Mouse (Mus musculus): ENCODE results near the gene 2310057N15Rik.
"Not testable (repeated sequence)": the region's sequence is repeated elsewhere in the genome, so short reads cannot be mapped to it uniquely, and the experiment has no call there.

The 2310057N15Rik gene

GRCm38 (mm10) chr16:88774106-88774505 is at the start of gene 2310057N15Rik:
2310057N15Rik (minus strand) TSS chr16:88774206.
- DNase-seq (ENCODE audit: low spot score in 2 of 2) = no peak

GRCm38 (mm10) chr16:88823736-88824135 is 49.7 kb upstream of the 2310057N15Rik start:
- DNase-seq (ENCODE audit: low spot score in 2 of 2) = no peak

GRCm38 (mm10) chr16:88820066-88820465 is 46.1 kb upstream of the 2310057N15Rik start, which contains the start of gene Krtap15:
Krtap15 (plus strand) TSS chr16:88820215.
- DNase-seq (ENCODE audit: low spot score in 2 of 2) = peak in 1 of 2 experiments; percentile 17

- DNase-seq (ENCODE audit: low spot score in 2 of 2) = peak in 1 of 2 experiments; percentile 32
Observed at GRCm38 (mm10) chr16:88811827-88812226, 37.8 kb upstream of the 2310057N15Rik start, which contains the start of gene Gm20741. Gm20741 (minus strand) TSS chr16:88812220.

- peak in 1 of 2 experiments; percentile 46 for DNase-seq (ENCODE audit: low spot score in 2 of 2)
Observed at GRCm38 (mm10) chr16:88786786-88787185, 12.8 kb upstream of the 2310057N15Rik start.

GRCm38 (mm10) chr16:88777596-88777995 is 3.6 kb upstream of the 2310057N15Rik start, which contains the start of gene Gm5965:
Gm5965 (plus strand) TSS chr16:88777896.
- DNase-seq (ENCODE audit: low spot score in 2 of 2) = no peak

- not testable (repeated sequence) for DNase-seq (ENCODE audit: low spot score in 2 of 2)
Observed at GRCm38 (mm10) chr16:88758547-88758946, 15.5 kb downstream of the 2310057N15Rik start, which contains the start of gene 2310034C09Rik. 2310034C09Rik (plus strand) TSS chr16:88758847.

- DNase-seq (ENCODE audit: low spot score in 2 of 2) = not testable (repeated sequence)
Observed at GRCm38 (mm10) chr16:88751535-88751934, 22.5 kb downstream of the 2310057N15Rik start, which contains the start of gene Krtap13. Krtap13 (minus strand) TSS chr16:88751635.

- DNase-seq (ENCODE audit: low spot score in 2 of 2) = no peak
Observed at GRCm38 (mm10) chr16:88747943-88748342, 26.1 kb downstream of the 2310057N15Rik start.

- no peak for DNase-seq (ENCODE audit: low spot score in 2 of 2)
Observed at GRCm38 (mm10) chr16:88744750-88745340, 29.2 kb downstream of the 2310057N15Rik start.

GRCm38 (mm10) chr16:88735391-88735790 is 38.6 kb downstream of the 2310057N15Rik start:
- DNase-seq (ENCODE audit: low spot score in 2 of 2) = peak in 1 of 2 experiments; percentile 11

GRCm38 (mm10) chr16:88728812-88729275 is 45.2 kb downstream of the 2310057N15Rik start, which contains the start of gene Krtap13-1:
Krtap13-1 (plus strand) TSS chr16:88728862.
- peak in 1 of 2 experiments; percentile 39 for DNase-seq (ENCODE audit: low spot score in 2 of 2)

Measured in cerebellum, postnatal 4 days (tissue).